Mouse (Mus musculus): ENCODE results near the gene Tspan2.

DNA sequence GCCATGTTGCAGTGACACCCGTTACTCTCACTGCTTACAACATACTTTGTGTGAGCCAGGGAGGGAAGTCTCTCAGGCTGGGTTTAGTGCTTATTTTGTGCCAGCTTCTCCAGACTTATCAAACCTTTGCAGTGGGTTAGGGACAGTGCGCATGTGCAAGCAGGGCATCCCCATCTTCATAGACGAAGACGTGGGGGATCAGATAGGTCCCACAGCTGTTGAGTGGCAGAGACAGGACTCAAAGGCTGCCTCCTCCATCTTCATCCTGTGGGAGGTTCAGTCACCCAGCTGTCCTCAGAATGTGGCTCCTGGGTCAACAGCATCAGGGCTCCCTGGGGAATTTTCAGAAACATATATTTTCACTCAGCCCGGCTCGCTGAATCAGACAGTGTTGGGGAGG is 2.1 kb downstream of the Tspan2 start:
- TF ChIP-seq CTCF (conservative IDR thresholded peaks at IDR 0.05; ENCODE audit: low read length) (no peak), POU5F1 (IDR thresholded peaks at IDR 0.05; ENCODE audit: borderline replicate concordance, low read length) (no peak), NANOG (IDR thresholded peaks at IDR 0.05; ENCODE audit: borderline replicate concordance, low read length) (no peak)

Data from E14TG2a.4 (cell line).